Mouse (Mus musculus) megakaryocyte progenitor cell, adult 5-6 weeks (primary cell): ENCODE data around the gene Olfr1097. TPM values are rescaled to one million over a fixed set of nuclear protein-coding genes. Genes with fewer than 3 reads are reported as not detected.

Source experiments
- ATAC-seq: replicated peaks from 2 replicates; pipeline ENCODE4 v1.8.0; 2016; ENCODE audit warnings: mild to moderate bottlenecking, moderate TSS enrichment, inconsistent platforms; ENCODE audit not compliant: poor library complexity
- total RNA-seq, 2 experiments: library from RNA; stranded (forward) in 1 of 2; stranded (reverse) in 1 of 2; fragments of 157-497, 149-512 nt in 1 of 2; fragments of 200-1000 nt in 1 of 2; gene quantifications; 2 replicates each; pipeline versions ENCODE4 v1.2.3 to v1.2.4; 2015 to 2017

The Olfr1097 gene
- total RNA-seq (2015) (not detected in 2 replicates), total RNA-seq (2017) (not detected in 2 replicates)

- ATAC-seq, result no peak
These were observed at the start of gene Olfr1097 for GRCm38 (mm10) chr2:86892116-86892515. Olfr1097 (minus strand) TSS chr2:86892216.

- ATAC-seq, result no peak
These were observed 34.5 kb upstream of the Olfr1097 start for GRCm38 (mm10) chr2:86926557-86926956.

GRCm38 (mm10) chr2:86924445-86924844 is 32.4 kb upstream of the Olfr1097 start, which contains the start of gene Olfr1098:
Olfr1098 (minus strand) TSS chr2:86924545.
- no peak for ATAC-seq

- ATAC-seq, result no peak
These were observed 13.6 kb upstream of the Olfr1097 start for GRCm38 (mm10) chr2:86905647-86906046.

GRCm38 (mm10) chr2:86874702-86875101 is 17.3 kb downstream of the Olfr1097 start, which contains the start of gene Gm13723:
Gm13723 (minus strand) TSS chr2:86874802.
- no peak for ATAC-seq

GRCm38 (mm10) chr2:86851596-86851995 is 40.4 kb downstream of the Olfr1097 start, which contains the start of gene Olfr1095:
Olfr1095 (minus strand) TSS chr2:86851696.
- ATAC-seq, result no peak

Other genes with a start within 250 kb of the Olfr1097 start
- not detected in 2 replicates for gene Olfr1085, start 230.2 kb downstream of the Olfr1097 start, total RNA-seq (2015)
- not detected in 2 replicates for gene Olfr1085, start 230.2 kb downstream of the Olfr1097 start, total RNA-seq (2017)
- gene Olfr1086, start 212.1 kb downstream of the Olfr1097 start, total RNA-seq (2015), result not detected in 2 replicates
- gene Olfr1086, start 212.1 kb downstream of the Olfr1097 start, total RNA-seq (2017), result not detected in 2 replicates
- not detected in 2 replicates for gene Olfr1087, start 193.8 kb downstream of the Olfr1097 start, total RNA-seq (2015)
- not detected in 2 replicates for gene Olfr1087, start 193.8 kb downstream of the Olfr1097 start, total RNA-seq (2017)
- gene Olfr1089, start 158.5 kb downstream of the Olfr1097 start, total RNA-seq (2015), result not detected in 2 replicates
- gene Olfr1089, start 158.5 kb downstream of the Olfr1097 start, total RNA-seq (2017), result not detected in 2 replicates
- gene Olfr1090, start 133.2 kb downstream of the Olfr1097 start, total RNA-seq (2015), result not detected in 2 replicates
- not detected in 2 replicates for gene Olfr1090, start 133.2 kb downstream of the Olfr1097 start, total RNA-seq (2017)
- gene Olfr1093, start 109.7 kb downstream of the Olfr1097 start, total RNA-seq (2015), result not detected in 2 replicates
- gene Olfr1093, start 109.7 kb downstream of the Olfr1097 start, total RNA-seq (2017), result not detected in 2 replicates
- gene Olfr141, start 82.2 kb downstream of the Olfr1097 start, total RNA-seq (2015), result not detected in 2 replicates
- not detected in 2 replicates for gene Olfr141, start 82.2 kb downstream of the Olfr1097 start, total RNA-seq (2017)
- gene Olfr1094, start 67.6 kb downstream of the Olfr1097 start, total RNA-seq (2015), result not detected in 2 replicates
- not detected in 2 replicates for gene Olfr1094, start 67.6 kb downstream of the Olfr1097 start, total RNA-seq (2017)
- not detected in 2 replicates for gene Olfr1095, start 40.5 kb downstream of the Olfr1097 start, total RNA-seq (2015)
- not detected in 2 replicates for gene Olfr1095, start 40.5 kb downstream of the Olfr1097 start, total RNA-seq (2017)
- not detected in 2 replicates for gene Gm13723, start 17.4 kb downstream of the Olfr1097 start, total RNA-seq (2015)
- not detected in 2 replicates for gene Gm13723, start 17.4 kb downstream of the Olfr1097 start, total RNA-seq (2017)
- gene Olfr1098, start 32.3 kb upstream of the Olfr1097 start, total RNA-seq (2015), result not detected in 2 replicates
- not detected in 2 replicates for gene Olfr1098, start 32.3 kb upstream of the Olfr1097 start, total RNA-seq (2017)
- gene Olfr1099, start 68.5 kb upstream of the Olfr1097 start, total RNA-seq (2015), result not detected in 2 replicates
- gene Olfr1099, start 68.5 kb upstream of the Olfr1097 start, total RNA-seq (2017), result not detected in 2 replicates
- gene Olfr1100, start 87.7 kb upstream of the Olfr1097 start, total RNA-seq (2015), result not detected in 2 replicates
- not detected in 2 replicates for gene Olfr1100, start 87.7 kb upstream of the Olfr1097 start, total RNA-seq (2017)
- not detected in 2 replicates for gene Olfr1101, start 99.0 kb upstream of the Olfr1097 start, total RNA-seq (2015)
- gene Olfr1101, start 99.0 kb upstream of the Olfr1097 start, total RNA-seq (2017), result not detected in 2 replicates
- gene Olfr1102, start 106.2 kb upstream of the Olfr1097 start, total RNA-seq (2015), result not detected in 2 replicates
- not detected in 2 replicates for gene Olfr1102, start 106.2 kb upstream of the Olfr1097 start, total RNA-seq (2017)
- not detected in 2 replicates for gene Olfr1104, start 134.9 kb upstream of the Olfr1097 start, total RNA-seq (2015)
- not detected in 2 replicates for gene Olfr1104, start 134.9 kb upstream of the Olfr1097 start, total RNA-seq (2017)
- not detected in 2 replicates for gene Olfr1105, start 144.3 kb upstream of the Olfr1097 start, total RNA-seq (2015)
- gene Olfr1105, start 144.3 kb upstream of the Olfr1097 start, total RNA-seq (2017), result not detected in 2 replicates
- gene Olfr1106, start 160.1 kb upstream of the Olfr1097 start, total RNA-seq (2015), result not detected in 2 replicates
- not detected in 2 replicates for gene Olfr1106, start 160.1 kb upstream of the Olfr1097 start, total RNA-seq (2017)
- not detected in 2 replicates for gene Olfr1107, start 183.6 kb upstream of the Olfr1097 start, total RNA-seq (2015)
- not detected in 2 replicates for gene Olfr1107, start 183.6 kb upstream of the Olfr1097 start, total RNA-seq (2017)
- not detected in 2 replicates for gene Olfr1109, start 203.8 kb upstream of the Olfr1097 start, total RNA-seq (2015)
- gene Olfr1109, start 203.8 kb upstream of the Olfr1097 start, total RNA-seq (2017), result not detected in 2 replicates
- gene Olfr259, start 222.4 kb upstream of the Olfr1097 start, total RNA-seq (2015), result not detected in 2 replicates
- gene Olfr259, start 222.4 kb upstream of the Olfr1097 start, total RNA-seq (2017), result not detected in 2 replicates
- gene Olfr1110, start 248.1 kb upstream of the Olfr1097 start, total RNA-seq (2015), result not detected in 2 replicates
- gene Olfr1110, start 248.1 kb upstream of the Olfr1097 start, total RNA-seq (2017), result not detected in 2 replicates